ENCODE assay signal across 13 mouse cellular contexts in genomic region chr4:106983908-106984515, GRCm38 (mm10).
DNase-seq lines count a peak whose midpoint lies in the region; ATAC-seq and TF ChIP-seq lines count a peak whose summit lies in the region.
"Had no signal": no experiment of that assay in that cellular context is flagged by ENCODE, and none has a peak within 500 bp of the region (broad histone marks: within the 10 kb centered on the region; RNA-seq: fewer than 3 reads in every experiment).

No protein-coding gene starts in this region.

- no peaks in the 10 kb centered on the region for H3K27me3 ChIP-seq in liver, adult 2 months (ENCODE audit: control insufficient read depth, insufficient read depth, low read length)
- H3K27me3 ChIP-seq in forebrain, embryonic 12.5 days, result no peaks in the 10 kb centered on the region
- H3K27me3 ChIP-seq in intestine, embryonic 16.5 days (replicated peaks; ENCODE audit: control insufficient read depth, insufficient read depth, low read length), result no peaks in the 10 kb centered on the region
- no peaks in the 10 kb centered on the region for H3K27me3 ChIP-seq in neural tube, embryonic 13.5 days
- no peaks in the 10 kb centered on the region for H3K27me3 ChIP-seq in cerebellum, adult 2 months (ENCODE audit: control insufficient read depth, insufficient read depth, low read length)

- H3K36me3 ChIP-seq in liver, adult 2 months (ENCODE audit: control insufficient read depth, insufficient read depth, low read length), result no peaks in the 10 kb centered on the region
- no peaks in the 10 kb centered on the region; the same call in 1 of the 2 replicates for H3K36me3 ChIP-seq in forebrain, embryonic 12.5 days (replicated peaks)
- H3K36me3 ChIP-seq in intestine, embryonic 16.5 days (ENCODE audit: control insufficient read depth, insufficient read depth, low read length), result no peaks in the 10 kb centered on the region
- no peaks in the 10 kb centered on the region for H3K36me3 ChIP-seq in neural tube, embryonic 13.5 days

- H3K9ac ChIP-seq in liver, adult 2 months (ENCODE audit: low read depth, low read length), result no peak overlapping the region
- H3K9ac ChIP-seq in forebrain, embryonic 12.5 days, result 0 out of 2 replicates have a peak overlapping the region, but pooled peaks have one; percentile 33
- H3K9ac ChIP-seq in intestine, embryonic 16.5 days (ENCODE audit: low read depth, low read length), result no peak overlapping the region
- H3K9ac ChIP-seq in neural tube, embryonic 13.5 days, result 0 out of 2 replicates have a peak overlapping the region, but pooled peaks have one; percentile 36

- no peak overlapping the region for H3K4me2 ChIP-seq in forebrain, embryonic 12.5 days
- H3K4me2 ChIP-seq in intestine, embryonic 16.5 days (ENCODE audit: low read depth, low read length), result no peak overlapping the region
- no peak overlapping the region for H3K4me2 ChIP-seq in neural tube, embryonic 13.5 days

- H3K4me1 ChIP-seq in liver, adult 2 months (ENCODE audit: control insufficient read depth, insufficient read depth, low read length), result peaks cover 63% of the 10 kb centered on the region
- peaks cover 98% of the 10 kb centered on the region for H3K4me1 ChIP-seq in forebrain, embryonic 12.5 days
- H3K4me1 ChIP-seq in intestine, embryonic 16.5 days (ENCODE audit: control insufficient read depth, insufficient read depth, low read length), result peaks cover 72% of the 10 kb centered on the region
- H3K4me1 ChIP-seq in neural tube, embryonic 13.5 days (replicated peaks), result peaks cover 100% of the 10 kb centered on the region
- peaks cover 52% of the 10 kb centered on the region for H3K4me1 ChIP-seq in cerebellum, adult 2 months (ENCODE audit: control insufficient read depth, insufficient read depth, low read length)

- TF ChIP-seq POLR2A in liver, adult 2 months (IDR thresholded peaks at IDR 0.05; ENCODE audit: extremely low read depth, insufficient read depth, low read length), result no peak
- TF ChIP-seq POLR2A in cerebellum, adult 2 months (IDR thresholded peaks at IDR 0.05; ENCODE audit: borderline replicate concordance, insufficient read depth, low read length), result no peak

- DNase-seq in liver, adult 2 months (ENCODE audit: extremely low read depth, low read depth, low spot score), result no peak
- no peak for DNase-seq in liver
- DNase-seq in adrenal gland, postnatal 36 days, result no peak
- DNase-seq in cerebellum, adult 2 months, result no peak
- no peak for DNase-seq in left cerebral cortex, adult 18-20 months (ENCODE audit: low spot score in 2 of 2)
- DNase-seq: heart, adult 11 months; kidney, adult 8-10 months; lung, adult 18-20 months; spleen, adult 18-20 months; thymus, postnatal 4 days had no signal

- ATAC-seq in forebrain, embryonic 12.5 days (ENCODE audit: low FRiP score), result no peak
- no peak for ATAC-seq in intestine, embryonic 16.5 days
- ATAC-seq in neural tube, embryonic 13.5 days (ENCODE audit: low read depth), result no peak

- no peaks in the 10 kb centered on the region for H3K9me3 ChIP-seq in forebrain, embryonic 12.5 days
- no peaks in the 10 kb centered on the region for H3K9me3 ChIP-seq in intestine, embryonic 16.5 days (ENCODE audit: control insufficient read depth, low read length)
- H3K9me3 ChIP-seq in neural tube, embryonic 13.5 days, result no peaks in the 10 kb centered on the region

- H3K27ac ChIP-seq in liver, adult 2 months (replicated peaks; ENCODE audit: insufficient read depth, low read depth, low read length), result 0 out of 2 replicates have a peak overlapping the region, but pooled peaks have one; percentile 8
- peak overlapping the region; percentile 74; the same call in 1 of the 2 replicates for H3K27ac ChIP-seq in forebrain, embryonic 12.5 days
- peak overlapping the region; percentile 71 for H3K27ac ChIP-seq in intestine, embryonic 16.5 days (ENCODE audit: low read length)
- H3K27ac ChIP-seq in neural tube, embryonic 13.5 days (replicated peaks), result 0 out of 2 replicates have a peak overlapping the region, but pooled peaks have one; percentile 85
- H3K27ac ChIP-seq in cerebellum, adult 2 months (ENCODE audit: insufficient read depth, low read length), result no peak overlapping the region

- 82% methylated on average over 7 of the region's 7 CpGs for WGBS in liver, adult 2 months
- WGBS in forebrain, embryonic 12.5 days, result 68% methylated on average over 7 of the region's 7 CpGs
- WGBS in intestine, embryonic 16.5 days, result 65% methylated on average over 7 of the region's 7 CpGs
- WGBS in neural tube, embryonic 13.5 days, result 37% methylated on average over 7 of the region's 7 CpGs
- WGBS in cerebellum, adult 2 months, result 36% methylated on average over 7 of the region's 7 CpGs

- H3K4me3 ChIP-seq in liver, adult 2 months (ENCODE audit: insufficient read depth, low read depth, low read length), result no peak overlapping the region
- H3K4me3 ChIP-seq in forebrain, embryonic 12.5 days (replicated peaks), result no peak overlapping the region
- no peak overlapping the region for H3K4me3 ChIP-seq in intestine, embryonic 16.5 days (ENCODE audit: low read length)
- no peak overlapping the region for H3K4me3 ChIP-seq in neural tube, embryonic 13.5 days
- H3K4me3 ChIP-seq in cerebellum, adult 2 months (replicated peaks; ENCODE audit: insufficient read depth, low read depth, low read length), result no peak overlapping the region

- no peak for TF ChIP-seq CTCF in liver, adult 2 months (IDR thresholded peaks at IDR 0.05; ENCODE audit: low read depth, low read length)
- TF ChIP-seq CTCF in cerebellum, adult 2 months (IDR thresholded peaks at IDR 0.05; ENCODE audit: borderline replicate concordance, insufficient read depth, low read depth, low read length), result no peak

- peaks cover 23% of the 10 kb centered on the region; the same call in 1 of the 2 replicates for H3K79me2 ChIP-seq in liver, adult 2 months (ENCODE audit: control insufficient read depth, insufficient read depth, low read length)

Comparison
In these comparisons a context has a peak if more than half of its experiments do, and no peak if none do; other contexts are left out.
1. H3K9ac ChIP-seq: peak in forebrain, embryonic 12.5 days (single experiment) and neural tube, embryonic 13.5 days (single experiment); none in liver, adult 2 months (single experiment) and intestine, embryonic 16.5 days (single experiment).